Mouse (Mus musculus) adrenal gland (tissue): ENCODE results near the gene Phlda1.

Experiments used
- intact Hi-C: fragments of 180-260 bp; cut with DNase I; formaldehyde crosslinking; loops from one replicate; pipeline ENCODE4 v1.15.1; 2025

Phlda1 gene

GRCm38 (mm10) chr10:111503071-111503470 lies 3.0 kb upstream of the Phlda1 start:
- intact Hi-C loops, result loop anchor here (1.0 to 5.0 kb wide), 2 partner anchors 422 to 454 kb away; no protein-coding TSS in a partner anchor

- intact Hi-C loops, result loop anchor here (1.0 to 5.0 kb wide), 2 partner anchors 422 to 454 kb away; no protein-coding TSS in a partner anchor
Measured at GRCm38 (mm10) chr10:111503716-111504115, 2.4 kb upstream of the Phlda1 start.

GRCm38 (mm10) chr10:111504606-111505005 lies 1.5 kb upstream of the Phlda1 start:
- intact Hi-C loops, result loop anchor here (5.0 kb wide), 4 partner anchors 73 to 453 kb away; no protein-coding TSS in a partner anchor

DNA sequence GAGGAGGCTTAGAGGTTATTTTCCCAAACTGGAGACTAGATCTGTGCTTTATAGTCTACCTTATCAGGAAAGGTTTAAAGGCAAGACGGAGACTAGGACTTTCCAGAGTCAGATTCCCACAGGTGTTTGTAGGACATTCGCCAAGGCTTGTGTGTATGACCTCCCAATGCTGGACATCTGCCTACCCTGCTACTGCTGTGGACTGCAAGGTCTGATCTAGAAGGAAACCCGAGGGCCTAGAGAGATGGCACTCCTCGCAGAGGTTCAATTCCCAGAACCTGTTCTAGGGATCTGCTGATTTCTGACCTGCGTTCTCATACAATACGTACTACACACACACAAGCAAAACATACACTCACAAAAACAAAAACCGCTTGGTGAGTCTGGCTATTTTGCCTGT lies 680 bp upstream of the Phlda1 start:
- intact Hi-C loops, result loop anchor here (5.0 kb wide), 3 partner anchors 72 to 287 kb away; no protein-coding TSS in a partner anchor

DNA sequence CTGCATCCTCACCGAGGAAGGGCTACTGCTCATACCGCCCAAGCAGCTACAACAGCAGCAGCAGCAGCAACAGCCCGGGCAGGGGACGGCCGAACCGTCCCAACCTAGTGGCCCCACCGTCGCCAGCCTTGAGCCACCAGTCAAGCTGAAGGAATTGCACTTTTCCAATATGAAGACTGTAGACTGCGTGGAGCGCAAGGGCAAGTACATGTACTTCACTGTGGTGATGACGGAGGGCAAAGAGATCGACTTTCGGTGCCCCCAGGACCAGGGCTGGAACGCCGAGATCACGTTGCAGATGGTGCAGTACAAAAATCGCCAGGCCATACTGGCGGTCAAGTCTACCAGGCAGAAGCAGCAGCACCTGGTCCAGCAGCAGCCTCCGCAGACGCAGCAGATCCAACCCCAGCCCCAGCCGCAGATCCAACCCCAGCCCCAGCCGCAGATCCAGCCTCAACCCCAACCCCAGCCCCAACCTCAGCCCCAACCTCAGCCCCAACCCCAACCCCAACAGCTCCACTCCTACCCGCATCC lies 907 bp downstream of the Phlda1 start:
- intact Hi-C loops, result loop anchor here (5.0 kb wide), 3 partner anchors 70 to 285 kb away; no protein-coding TSS in a partner anchor

- intact Hi-C loops, result loop anchor here (5.0 kb wide), 3 partner anchors 70 to 285 kb away; no protein-coding TSS in a partner anchor
Measured at GRCm38 (mm10) chr10:111507460-111508211, 1.6 kb downstream of the Phlda1 start.

- intact Hi-C loops, result loop anchor here (5.0 kb wide), 3 partner anchors 69 to 284 kb away; no protein-coding TSS in a partner anchor
Measured at GRCm38 (mm10) chr10:111508324-111509080, 2.4 kb downstream of the Phlda1 start.

DNA sequence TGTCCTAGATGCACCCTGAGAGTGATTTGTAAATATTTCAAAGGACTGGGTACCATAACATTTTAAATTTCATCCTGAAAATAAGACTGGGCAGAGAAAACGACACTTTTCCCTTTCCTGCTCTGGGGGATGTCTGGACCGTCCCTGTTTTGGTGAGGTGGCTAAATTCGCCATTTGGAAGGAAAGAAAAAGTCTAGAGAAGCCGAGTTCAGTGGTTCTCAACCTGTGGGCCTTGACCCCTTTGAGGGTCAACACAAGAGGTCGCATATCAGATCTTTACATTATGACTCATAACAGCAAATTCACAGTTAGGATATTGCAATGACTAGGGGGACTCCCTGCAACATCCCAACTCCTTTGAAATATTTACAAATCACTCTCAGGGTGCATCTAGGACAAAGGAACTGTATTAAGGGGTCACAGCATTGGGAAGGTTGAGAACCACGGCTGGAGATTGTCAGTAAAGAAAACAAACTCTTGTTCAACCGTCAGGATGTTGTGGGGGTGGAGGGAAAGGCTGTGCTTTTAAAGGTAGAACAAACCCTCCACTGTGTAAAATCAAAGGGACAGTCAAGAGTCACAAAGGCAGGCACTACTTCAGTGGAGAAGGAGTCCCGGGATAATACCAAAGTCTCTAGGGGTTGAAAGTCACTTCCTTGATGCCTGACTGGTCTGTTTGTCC lies 3.2 kb downstream of the Phlda1 start:
- intact Hi-C loops, result loop anchor here (5.0 kb wide), 3 partner anchors 68 to 283 kb away; no protein-coding TSS in a partner anchor

GRCm38 (mm10) chr10:111509981-111510380 lies 3.9 kb downstream of the Phlda1 start:
- intact Hi-C loops, result loop anchor here (5.0 kb wide), 3 partner anchors 67 to 282 kb away; no protein-coding TSS in a partner anchor

DNA sequence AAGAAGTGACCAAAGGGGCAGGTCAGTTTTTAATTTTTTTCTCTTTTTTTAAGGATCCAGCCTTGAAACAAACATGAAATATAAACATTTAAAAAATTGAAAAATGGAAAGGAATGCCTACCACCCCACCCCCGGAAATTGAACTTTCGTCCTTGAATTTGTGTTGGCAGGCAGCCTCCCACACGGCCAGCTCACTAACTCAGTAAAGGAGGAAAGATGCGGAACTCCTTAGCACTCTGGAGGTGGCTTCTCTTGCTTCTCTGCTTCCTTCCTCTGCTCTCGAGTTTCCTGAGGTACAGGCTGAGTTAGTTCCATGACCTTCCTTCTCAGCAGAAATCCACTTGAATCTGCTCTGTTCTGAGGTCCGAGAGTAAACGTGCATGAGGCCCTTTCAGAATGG lies 4.7 kb downstream of the Phlda1 start:
- intact Hi-C loops, result no loop called here

- intact Hi-C loops, result no loop called here
Measured at GRCm38 (mm10) chr10:111512036-111512568, 6.0 kb downstream of the Phlda1 start.

DNA sequence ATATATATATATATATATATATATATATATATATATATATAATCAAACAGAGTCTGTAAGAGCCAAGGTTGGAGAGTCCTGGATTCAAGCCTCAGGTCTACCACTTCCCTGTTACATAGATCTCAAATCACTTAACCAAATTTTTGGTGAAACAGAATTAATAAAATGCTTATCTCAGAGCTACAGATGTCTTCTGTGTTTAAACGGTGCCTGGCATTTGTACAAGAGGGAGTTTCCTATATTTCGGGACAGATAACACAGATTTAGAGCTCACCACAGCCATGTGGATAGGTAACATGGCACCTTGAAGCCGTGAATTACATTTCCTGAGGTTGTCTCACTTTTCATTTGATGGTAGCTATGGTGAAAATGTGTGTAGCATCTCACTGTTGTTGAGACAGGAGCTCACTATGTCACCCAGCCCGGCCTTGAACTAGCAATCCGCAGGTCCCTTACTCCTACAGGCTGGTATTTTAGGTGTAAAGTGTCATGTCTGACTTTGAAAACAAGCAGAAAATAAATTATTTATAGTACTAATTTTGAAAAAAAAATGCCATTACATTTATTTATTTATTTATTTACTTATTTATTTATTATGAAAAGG lies 8.3 kb downstream of the Phlda1 start:
- intact Hi-C loops, result no loop called here

GRCm38 (mm10) chr10:111515071-111516010 lies 9.3 kb downstream of the Phlda1 start:
- intact Hi-C loops, result no loop called here

DNA sequence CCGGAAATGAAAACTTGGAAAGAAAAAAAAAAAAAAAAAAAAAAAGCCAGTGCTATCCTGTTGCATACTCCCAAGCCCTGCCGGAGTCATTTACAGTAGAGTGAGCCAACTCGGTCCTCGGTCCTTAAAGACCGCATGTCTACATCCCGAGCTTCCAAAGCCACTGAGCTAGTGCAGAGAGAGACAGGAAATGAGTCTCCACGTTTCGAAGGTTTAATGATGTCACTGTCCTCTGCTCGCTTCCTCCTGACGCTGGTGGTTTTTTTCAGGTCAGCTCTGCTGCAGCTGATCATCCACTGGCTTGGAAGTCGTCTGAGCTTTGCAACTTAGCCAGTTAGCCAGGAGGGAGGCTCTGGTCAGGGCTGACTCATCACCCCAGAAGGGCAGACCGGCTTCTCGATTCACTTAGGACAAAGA lies 10.1 kb downstream of the Phlda1 start:
- intact Hi-C loops, result no loop called here

GRCm38 (mm10) chr10:111516804-111517436 lies 10.8 kb downstream of the Phlda1 start:
- intact Hi-C loops, result no loop called here

GRCm38 (mm10) chr10:111518350-111518749 lies 12.3 kb downstream of the Phlda1 start:
- intact Hi-C loops, result no loop called here

GRCm38 (mm10) chr10:111519620-111520370 lies 13.7 kb downstream of the Phlda1 start:
- intact Hi-C loops, result no loop called here

GRCm38 (mm10) chr10:111520621-111521020 lies 14.5 kb downstream of the Phlda1 start:
- intact Hi-C loops, result no loop called here
